Mouse (Mus musculus) thymus, adult 2 months (tissue): ENCODE results near the gene Nxf3.

Experiments
- CTCF ChIP-seq: fragments of 200-500 bp; IDR thresholded peaks from 2 replicates; pipeline ENCODE4 v1.5.1; 2012; ENCODE audit warnings: mild to moderate bottlenecking, control low read depth, low read length, moderate library complexity, borderline replicate concordance; ENCODE audit not compliant: control insufficient read depth, poor library complexity, insufficient read depth; ENCODE audit errors: extremely low read depth
- POLR2A ChIP-seq: fragments of 200-500 bp; IDR thresholded peaks from 2 replicates; pipeline ENCODE4 v1.6.1; 2012; ENCODE audit warnings: mild to moderate bottlenecking, low read length, control low read depth, moderate library complexity; ENCODE audit not compliant: control insufficient read depth, poor library complexity, insufficient read depth; ENCODE audit errors: extremely low read depth

- TF ChIP-seq POLR2A: no peak
- no peak for TF ChIP-seq CTCF
Observed at GRCm38 (mm10) chrX:136094421-136094820, 9.4 kb upstream of the Nxf3 start.
